Mouse (Mus musculus) embryonic facial prominence, embryonic 14.5 days (tissue): Measurements from ENCODE around the gene Dpf2. TPM values are rescaled to one million over a fixed set of nuclear protein-coding genes. Genes with fewer than 3 reads are reported as not detected.
A peak's percentile ranks its signal among the peaks of the same experiment; 100 is the strongest.

Experiments used
- ATAC-seq: fragments of 200-750 bp; cut with Nextera tagmentation; 2 replicates; pipeline ENCODE4 v1.8.0; 2017; ENCODE audit warnings: low read depth, moderate number of reproducible peaks, moderate TSS enrichment
- DNase-seq: peaks from one replicate; pipeline ENCODE4 v3.0.0-alpha.2; 2015; ENCODE audit warnings: low spot score
- H3K27ac ChIP-seq: fragments of 300-500 bp; sonication (generic); replicated peaks from 2 replicates; pipeline ENCODE4 v1.5.1; 2014; ENCODE audit warnings: low read depth, mild to moderate bottlenecking, low read length, moderate library complexity
- H3K27me3 ChIP-seq: fragments of 300-500 bp; sonication (generic); replicated peaks from 2 replicates; pipeline ENCODE4 v1.6.1; 2014; ENCODE audit warnings: low read length; ENCODE audit not compliant: control insufficient read depth, insufficient read depth
- H3K36me3 ChIP-seq: fragments of 300-500 bp; sonication (generic); 2 replicates; pipeline ENCODE4 v1.6.1; 2014; ENCODE audit warnings: low read length, mixed read lengths; ENCODE audit not compliant: control insufficient read depth, insufficient read depth
- H3K4me1 ChIP-seq: fragments of 300-500 bp; sonication (generic); 2 replicates; pipeline ENCODE4 v1.6.1; 2014; ENCODE audit warnings: antibody characterized with exemption, low read length; ENCODE audit not compliant: control insufficient read depth, insufficient read depth
- H3K4me2 ChIP-seq: fragments of 300-500 bp; sonication (generic); 2 replicates; pipeline ENCODE4 v1.6.1; 2014; ENCODE audit warnings: low read depth, mild to moderate bottlenecking, low read length, moderate library complexity, mixed read lengths
- H3K4me3 ChIP-seq: fragments of 300-500 bp; sonication (generic); 2 replicates; pipeline ENCODE4 v1.5.1; 2014; ENCODE audit warnings: low read depth, mild to moderate bottlenecking, low read length
- H3K9ac ChIP-seq: fragments of 300-500 bp; sonication (generic); 2 replicates; pipeline ENCODE4 v1.6.1; 2014; ENCODE audit warnings: low read depth, mild to moderate bottlenecking, low read length, moderate library complexity, mixed read lengths
- H3K9me3 ChIP-seq: fragments of 300-500 bp; sonication (generic); 2 replicates; pipeline ENCODE4 v1.6.1; 2016; ENCODE audit warnings: low read length; ENCODE audit not compliant: control insufficient read depth
- WGBS: fragments of 180-500 bp; shearing (Covaris S2); extraction: QIAGEN DNeasy Blood & Tissue Kit; methylation state at CpG from one replicate; pipeline ENCODE4 v1.1.7; 2014; 5-methylcytosine and 5-hydroxymethylcytosine counted together
- polyA plus RNA-seq: library from polyadenylated mRNA; unstranded; fragments of >200 nt; fragmentation: Nextera tagmentation; extraction: Ambion mirVana; gene quantifications from 2 replicates; pipeline ENCODE4 v1.2.1, GENCODE M21; 2014

Gene Dpf2
- polyA plus RNA-seq, 1 experiment from 2014 or later: 124 TPM

DNA sequence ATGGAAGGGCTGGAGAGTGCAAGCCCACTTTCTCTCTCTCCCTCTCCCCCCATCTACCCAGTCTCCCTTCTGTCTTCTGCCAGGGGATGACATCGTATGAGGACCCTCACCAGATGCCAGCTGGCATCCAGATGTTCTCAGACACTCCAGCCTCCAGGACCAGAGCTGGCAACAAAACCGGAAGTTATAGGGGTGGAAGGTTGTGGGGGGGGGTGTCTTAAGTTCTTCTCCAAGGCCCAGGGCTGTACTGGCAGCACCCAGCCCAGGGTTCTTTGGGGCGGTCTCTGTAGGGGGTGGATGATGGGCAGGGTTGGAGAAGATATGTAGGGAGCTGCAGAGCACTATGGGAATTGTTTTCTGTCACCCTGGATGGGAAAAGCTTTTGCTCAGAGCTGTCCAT, 15.7 kb upstream of the Dpf2 start:
- ATAC-seq: no peak
- Histone ChIP-seq H3K36me3 (no peaks in the 10 kb centered on the region), H3K9ac (no peak overlapping the region), H3K9me3 (no peaks in the 10 kb centered on the region), H3K4me3 (no peak overlapping the region), H3K27ac (no peak overlapping the region; the same call in 1 of the 2 replicates), H3K27me3 (no peaks in the 10 kb centered on the region; the same call in 1 of the 2 replicates), H3K4me1 (peaks cover 21% of the 10 kb centered on the region), H3K4me2 (no peak overlapping the region)
- 37% methylated on average over 3 of the region's 3 CpGs for WGBS
- DNase-seq: no peak

DNA sequence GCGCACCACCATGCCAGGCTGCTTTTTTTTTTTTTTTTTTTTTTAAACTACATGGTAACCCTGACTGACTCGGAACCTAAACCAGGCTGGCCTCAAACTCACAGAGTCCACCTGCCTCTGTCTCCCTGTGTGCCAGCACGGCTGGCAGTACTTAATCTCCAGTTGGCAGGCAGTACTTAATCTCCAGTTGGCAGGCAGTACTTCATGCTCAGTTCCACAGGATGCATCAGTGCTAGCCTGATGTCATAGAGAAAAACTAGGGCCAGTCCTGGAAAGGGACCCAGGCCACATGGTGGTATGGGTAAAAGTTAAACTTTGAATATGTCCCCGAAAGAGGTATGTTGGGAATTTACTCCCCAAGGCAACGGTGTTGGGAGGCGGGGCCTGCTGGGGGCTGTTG, 15.3 kb upstream of the Dpf2 start:
- WGBS: 52% methylated on average over 6 of the region's 6 CpGs
- Histone ChIP-seq H3K4me1 (peaks cover 21% of the 10 kb centered on the region), H3K4me2 (no peak overlapping the region), H3K27me3 (no peaks in the 10 kb centered on the region; the same call in 1 of the 2 replicates), H3K27ac (no peak overlapping the region; the same call in 1 of the 2 replicates), H3K9me3 (no peaks in the 10 kb centered on the region), H3K36me3 (no peaks in the 10 kb centered on the region), H3K4me3 (no peak overlapping the region), H3K9ac (no peak overlapping the region)
- ATAC-seq: no peak
- DNase-seq: no peak

DNA sequence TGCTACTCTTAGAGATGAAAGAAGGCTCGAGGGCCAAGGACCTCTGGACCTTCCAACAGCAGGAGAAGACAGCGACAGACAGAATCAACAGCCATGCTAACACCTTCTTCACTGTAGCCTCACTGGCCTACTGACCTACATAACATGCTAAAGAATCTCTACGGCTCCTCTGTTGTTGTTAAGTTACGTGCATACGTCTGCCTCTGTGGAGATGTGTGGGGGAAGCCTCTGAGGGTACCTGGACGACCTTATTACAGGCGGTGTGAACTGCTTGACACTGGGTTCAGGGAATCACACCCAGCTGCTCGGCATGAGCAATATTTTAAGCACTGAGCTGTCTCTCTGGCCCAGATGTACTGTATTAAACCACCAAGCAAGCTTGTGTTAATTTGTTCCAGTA, 14.7 kb upstream of the Dpf2 start:
- H3K27me3 ChIP-seq: no peaks in the 10 kb centered on the region; the same call in 1 of the 2 replicates
- H3K9ac ChIP-seq: no peak overlapping the region
- ATAC-seq (no peak), DNase-seq (no peak)
- WGBS: 56% methylated on average over 8 of the region's 8 CpGs
- H3K4me3 ChIP-seq: no peak overlapping the region
- H3K4me2 ChIP-seq: no peak overlapping the region
- H3K4me1 ChIP-seq: peaks cover 21% of the 10 kb centered on the region
- H3K27ac ChIP-seq: no peak overlapping the region
- no peaks in the 10 kb centered on the region for H3K9me3 ChIP-seq
- H3K36me3 ChIP-seq: no peaks in the 10 kb centered on the region

DNA sequence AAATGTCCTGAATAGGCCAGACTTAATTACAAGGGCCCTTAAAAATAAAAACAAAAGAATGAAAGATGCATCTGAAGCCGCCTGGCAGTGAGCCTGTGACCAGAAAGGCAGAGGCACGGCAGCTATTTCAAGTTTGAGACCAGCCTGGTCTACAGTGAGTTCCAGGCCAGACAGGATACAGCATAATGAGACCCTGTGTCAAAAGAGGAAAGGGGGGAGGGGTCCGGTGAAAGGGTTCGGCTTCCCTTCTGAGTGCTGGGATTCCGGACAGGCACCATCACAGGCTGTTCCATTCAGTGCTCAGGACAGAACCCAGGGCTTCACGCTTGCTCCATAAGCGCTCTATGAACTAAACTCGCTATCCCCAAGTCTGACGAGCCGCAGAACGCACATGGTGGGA, 14.2 kb upstream of the Dpf2 start:
- Histone ChIP-seq H3K4me3 (no peak overlapping the region), H3K4me2 (no peak overlapping the region), H3K9ac (no peak overlapping the region), H3K9me3 (no peaks in the 10 kb centered on the region), H3K27me3 (no peaks in the 10 kb centered on the region; the same call in 1 of the 2 replicates), H3K4me1 (peaks cover 21% of the 10 kb centered on the region), H3K27ac (no peak overlapping the region), H3K36me3 (no peaks in the 10 kb centered on the region)
- 61% methylated on average over 11 of the region's 11 CpGs for WGBS
- DNase-seq (no peak), ATAC-seq (no peak)

DNA sequence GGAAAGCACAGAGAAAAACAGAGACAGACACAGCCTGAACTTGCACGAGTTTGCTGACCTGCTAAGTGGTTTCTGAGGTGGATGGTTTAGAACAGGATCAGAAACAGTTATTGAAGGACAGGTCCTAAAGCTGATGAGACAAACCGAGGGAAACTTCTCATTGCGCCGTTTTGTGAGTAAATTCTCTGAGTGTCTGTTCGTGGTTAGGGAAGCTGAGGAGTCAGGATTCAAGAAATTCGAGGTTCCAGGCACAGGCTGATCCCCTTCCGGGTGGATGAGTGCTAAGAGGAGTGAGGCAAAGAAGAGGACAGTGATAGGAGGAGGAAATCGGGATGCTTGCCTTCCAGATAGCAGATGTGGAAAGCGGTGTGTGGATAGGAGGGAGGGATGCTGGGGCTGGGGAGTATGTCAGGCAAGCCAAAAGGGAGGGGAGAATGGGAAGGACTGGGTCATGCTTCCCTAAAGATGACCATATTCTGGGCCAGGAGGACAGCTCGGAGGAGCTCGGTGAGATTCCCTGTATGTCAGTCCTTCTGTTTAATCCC, 12.6 kb upstream of the Dpf2 start:
- DNase-seq: no peak
- H3K4me1 ChIP-seq: peaks cover 21% of the 10 kb centered on the region
- H3K27ac ChIP-seq: no peak overlapping the region; the same call in none of the 2 replicates
- no peaks in the 10 kb centered on the region; the same call in 1 of the 2 replicates for H3K27me3 ChIP-seq
- H3K9me3 ChIP-seq: no peaks in the 10 kb centered on the region
- H3K36me3 ChIP-seq: no peaks in the 10 kb centered on the region
- peak overlapping the region; percentile 96 for H3K4me2 ChIP-seq
- peak overlapping the region; percentile 63 for H3K4me3 ChIP-seq
- 20% methylated on average over 11 of the region's 11 CpGs for WGBS
- H3K9ac ChIP-seq: peak overlapping the region; percentile 26; the same call in 1 of the 2 replicates
- ATAC-seq: no peak

DNA sequence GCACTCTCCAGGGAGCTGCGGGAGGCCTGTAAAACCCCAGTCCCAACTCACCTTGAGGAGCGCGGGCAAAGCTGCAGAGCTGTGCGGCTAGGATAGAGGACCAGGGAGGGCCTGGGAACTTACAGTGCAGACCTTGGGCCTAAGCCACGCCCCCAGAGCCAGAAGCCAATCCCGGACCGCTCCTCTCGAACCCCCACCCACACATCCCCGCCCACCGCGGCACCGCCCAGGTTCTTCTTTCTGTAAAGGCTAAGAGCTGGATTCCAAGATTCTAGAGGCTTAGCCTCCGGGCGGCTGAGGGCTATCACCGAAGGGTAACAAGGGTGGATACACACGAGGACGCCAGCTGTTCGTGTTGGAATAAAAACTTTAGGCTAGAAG, 11.9 kb upstream of the Dpf2 start, which contains the start of gene Cdc42ep2:
Cdc42ep2 (minus strand) TSS at position 104 of the 381 bp plus-strand sequence.
- H3K4me1 ChIP-seq: peaks cover 17% of the 10 kb centered on the region
- peak; percentile 95 for ATAC-seq
- under 1% methylated on average over 15 of the region's 18 CpGs for WGBS

DNA sequence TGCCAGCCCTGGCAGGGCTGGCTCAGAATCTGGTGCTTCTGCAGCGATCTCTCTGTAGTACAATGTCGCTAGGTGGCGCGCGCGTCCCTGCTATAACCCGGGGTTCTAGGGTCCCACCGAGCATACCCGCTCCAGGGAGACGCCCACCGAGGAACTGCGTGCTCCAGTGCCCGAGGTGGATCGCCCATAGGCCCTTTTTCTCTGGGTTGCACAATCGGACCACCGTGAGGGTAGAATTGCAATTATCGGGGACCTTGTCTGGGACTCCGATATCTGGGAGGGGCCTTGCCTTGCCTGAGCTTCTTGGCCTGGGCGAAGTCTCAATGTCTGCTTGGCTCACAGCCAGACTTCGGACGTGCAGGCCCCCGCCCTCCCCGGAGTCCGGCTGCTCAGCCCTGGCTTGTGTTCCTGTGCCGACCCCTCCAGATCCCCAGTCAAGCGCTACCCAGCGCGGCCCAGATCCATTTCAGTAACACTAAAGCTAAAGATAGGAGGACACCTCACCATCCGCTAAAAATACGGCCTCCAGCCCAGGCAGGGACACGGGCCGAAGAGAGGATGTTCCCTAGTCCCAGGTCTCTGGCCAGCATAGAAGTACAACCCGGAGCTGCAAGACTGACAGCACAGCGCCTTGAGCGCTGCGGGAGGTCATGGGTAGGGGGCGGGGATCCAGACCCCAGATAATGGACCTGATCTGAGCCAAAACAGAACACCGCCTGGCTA, 11.3 kb upstream of the Dpf2 start:
- Histone ChIP-seq H3K4me3 (peak overlapping the region; percentile 63), H3K4me1 (peaks cover 17% of the 10 kb centered on the region), H3K4me2 (peak overlapping the region; percentile 96), H3K27ac (peak overlapping the region; percentile 77), H3K27me3 (no peaks in the 10 kb centered on the region; the same call in 1 of the 2 replicates), H3K9me3 (no peaks in the 10 kb centered on the region), H3K36me3 (no peaks in the 10 kb centered on the region), H3K9ac (peak overlapping the region; percentile 60)
- under 1% methylated on average over 37 of the region's 38 CpGs for WGBS
- DNase-seq: peak; percentile 96
- peak; percentile 85 for ATAC-seq

More for the DNA sequence above, 11.9 kb upstream of the Dpf2 start, which contains the start of gene Cdc42ep2:
- Histone ChIP-seq H3K27me3 (no peaks in the 10 kb centered on the region; the same call in 1 of the 2 replicates), H3K27ac (peak within 1 kb of the TSS; percentile 77), H3K4me3 (peak within 1 kb of the TSS; percentile 63), H3K4me2 (peak within 1 kb of the TSS; percentile 96), H3K9ac (peak within 1 kb of the TSS; percentile 60), H3K9me3 (no peaks in the 10 kb centered on the region), H3K36me3 (no peaks in the 10 kb centered on the region)
- peak; percentile 98 for DNase-seq

DNA sequence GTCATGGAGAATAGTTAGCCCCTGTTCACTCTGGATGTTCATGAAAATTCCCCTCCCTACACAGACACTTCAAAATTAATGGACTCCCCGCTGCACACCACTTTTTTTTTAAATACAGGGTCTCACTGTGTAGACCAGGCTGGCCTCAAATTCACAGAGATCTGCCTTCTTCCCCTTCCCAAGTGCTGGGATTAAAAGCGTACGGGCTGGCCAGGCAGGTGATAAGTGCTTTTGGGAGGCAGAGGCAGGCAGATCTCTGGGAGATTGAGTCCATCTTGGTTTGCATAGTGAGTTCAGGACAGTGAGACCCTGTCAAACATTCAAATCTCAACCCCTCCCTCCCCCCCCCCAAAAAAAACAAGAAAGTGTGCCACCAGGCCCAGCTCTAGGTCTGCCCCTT, 10.2 kb upstream of the Dpf2 start:
- Histone ChIP-seq H3K4me2 (peak overlapping the region; percentile 96; the same call in 1 of the 2 replicates), H3K9ac (0 out of 2 replicates have a peak overlapping the region, but pooled peaks have one; percentile 6), H3K9me3 (no peaks in the 10 kb centered on the region), H3K27ac (no peak overlapping the region), H3K36me3 (peaks cover 5% of the 10 kb centered on the region), H3K4me3 (no peak overlapping the region), H3K27me3 (no peaks in the 10 kb centered on the region; the same call in 1 of the 2 replicates), H3K4me1 (peaks cover 11% of the 10 kb centered on the region)
- ATAC-seq (no peak), DNase-seq (no peak)
- WGBS: 87% methylated on average over 3 of the region's 3 CpGs
